Mouse (Mus musculus) ES-Bruce4 (cell line): ENCODE measurements around the gene Cnfn.

ENCODE experiments used
- CTCF ChIP-seq: IDR thresholded peaks from one replicate; pipeline ENCODE4 v1.8.1; 2011; ENCODE audit warnings: low read depth, low read length
- POLR2A ChIP-seq: IDR thresholded peaks from one replicate; pipeline ENCODE4 v1.8.1; 2011; ENCODE audit warnings: low read length; ENCODE audit not compliant: insufficient read depth

DNA sequence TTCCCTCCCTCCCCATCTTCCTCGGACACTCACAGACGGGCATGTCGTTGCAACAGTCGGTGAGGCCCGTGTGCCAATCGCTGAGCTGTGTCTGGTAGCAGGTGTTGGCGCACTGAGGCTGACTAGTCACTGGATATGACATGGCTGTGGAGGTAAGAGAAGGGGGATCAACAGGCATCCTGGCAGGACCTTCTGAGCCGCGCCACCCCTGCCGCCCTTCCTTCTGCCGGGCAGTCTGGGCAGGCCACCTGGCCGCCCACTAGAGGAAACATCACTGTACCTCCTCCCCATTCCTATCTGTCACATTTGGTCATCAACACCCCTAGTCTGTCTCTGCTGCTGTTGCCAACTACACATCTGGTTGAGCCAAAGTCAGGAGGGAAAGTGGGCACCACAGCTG lies 1.2 kb downstream of the Cnfn start:
- TF ChIP-seq CTCF (no peak), POLR2A (no peak)
